Comparison of ENCODE assay signal across 26 mouse cellular contexts in the genomic region with DNA sequence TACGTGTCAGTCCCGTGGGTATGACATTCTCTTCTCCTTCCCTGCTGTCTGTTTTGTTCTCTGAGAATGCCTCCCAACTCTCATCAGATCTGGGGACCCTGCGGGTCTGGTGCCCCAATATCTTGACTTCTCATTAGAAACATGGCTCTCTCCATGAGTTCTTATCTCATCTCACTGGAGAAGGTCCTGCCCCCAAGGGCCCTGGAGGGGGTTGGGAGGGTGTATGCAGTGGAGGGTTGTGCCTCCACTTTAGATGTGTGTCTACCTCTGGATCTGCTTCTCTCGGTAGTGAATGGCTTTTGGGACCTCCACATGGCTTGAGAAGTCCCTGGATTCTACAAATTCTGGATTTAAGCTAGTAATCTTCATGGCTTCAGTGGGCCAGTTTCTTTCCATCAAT. TPM values are rescaled to one million over a fixed set of nuclear protein-coding genes. Genes with fewer than 3 reads are reported as not detected.
"Had no signal": no experiment of that assay in that cellular context is flagged by ENCODE, and none has a peak within 500 bp of the region (broad histone marks: within the 10 kb centered on the region; RNA-seq: fewer than 3 reads in every experiment).

No protein-coding gene starts in this region.

- H3K27me3 ChIP-seq: heart, embryonic 13.5 days; heart, embryonic 15.5 days; hindbrain, embryonic 12.5 days; intestine, embryonic 15.5 days; limb, embryonic 12.5 days had no signal

- H3K4me2 ChIP-seq: heart, embryonic 11.5 days; heart, embryonic 13.5 days; heart, embryonic 15.5 days; hindbrain, embryonic 12.5 days; hindbrain, embryonic 14.5 days; intestine, embryonic 15.5 days; limb, embryonic 12.5 days had no signal

- H3K27ac ChIP-seq: gastrocnemius, adult 2 months; heart, adult 2 months; heart, embryonic 13.5 days; heart, embryonic 15.5 days; hindbrain, embryonic 10.5 days; hindbrain, embryonic 12.5 days; hindbrain, embryonic 14.5 days; intestine, embryonic 15.5 days; layer of hippocampus, adult 2 months; left cerebral cortex, adult 2 months; limb, embryonic 10.5 days; limb, embryonic 12.5 days had no signal

- H3K9ac ChIP-seq: heart, embryonic 13.5 days; heart, embryonic 15.5 days; hindbrain, embryonic 12.5 days; hindbrain, embryonic 14.5 days; intestine, embryonic 15.5 days; limb, embryonic 12.5 days had no signal

- DNase-seq: gastrocnemius, adult 2 months; gastrocnemius, postnatal 14 days; gastrocnemius, postnatal 36 days; heart, adult 11 months; heart, adult 2 months; heart, postnatal 4 days; kidney, adult 18-20 months; kidney, adult 8-10 months; kidney, postnatal 10 days; kidney, postnatal 25 days; kidney, postnatal 4 days had no signal

- H3K36me3 ChIP-seq: heart, embryonic 13.5 days; heart, embryonic 15.5 days; hindbrain, embryonic 10.5 days; hindbrain, embryonic 12.5 days; intestine, embryonic 15.5 days; limb, embryonic 10.5 days; limb, embryonic 12.5 days had no signal

- H3K9me3 ChIP-seq: heart, embryonic 13.5 days; heart, embryonic 15.5 days; hindbrain, embryonic 10.5 days; hindbrain, embryonic 12.5 days; intestine, embryonic 15.5 days; limb, embryonic 10.5 days; limb, embryonic 12.5 days had no signal

- ATAC-seq: hindbrain, embryonic 16.5 days; intestine, embryonic 15.5 days; intestine, postnatal 0 days had no signal

- H3K4me3 ChIP-seq: gastrocnemius, adult 2 months; heart, adult 2 months; heart, embryonic 13.5 days; heart, embryonic 15.5 days; hindbrain, embryonic 10.5 days; hindbrain, embryonic 12.5 days; intestine, embryonic 15.5 days; layer of hippocampus, adult 2 months; left cerebral cortex, adult 2 months; limb, embryonic 10.5 days; limb, embryonic 12.5 days had no signal

RNA-seq across cellular contexts. Expression of a gene that starts 1.4 kb away (rescaled TPM):
- total RNA-seq: gastrocnemius, adult 2 months; gastrocnemius, postnatal 36 days; heart, adult 2 months; heart, postnatal 25 days had no signal
- polyA plus RNA-seq: heart, embryonic 11.5 days; heart, embryonic 13.5 days; heart, embryonic 15.5 days; hindbrain, embryonic 12.5 days; hindbrain, embryonic 14.5 days; hindbrain, embryonic 16.5 days; kidney, embryonic 14.5 days had no signal
